Mouse (Mus musculus): Measurements from ENCODE around the gene Esrrg.
A peak's percentile ranks its signal among the peaks of the same experiment; 100 is the strongest.

The Esrrg gene

DNA sequence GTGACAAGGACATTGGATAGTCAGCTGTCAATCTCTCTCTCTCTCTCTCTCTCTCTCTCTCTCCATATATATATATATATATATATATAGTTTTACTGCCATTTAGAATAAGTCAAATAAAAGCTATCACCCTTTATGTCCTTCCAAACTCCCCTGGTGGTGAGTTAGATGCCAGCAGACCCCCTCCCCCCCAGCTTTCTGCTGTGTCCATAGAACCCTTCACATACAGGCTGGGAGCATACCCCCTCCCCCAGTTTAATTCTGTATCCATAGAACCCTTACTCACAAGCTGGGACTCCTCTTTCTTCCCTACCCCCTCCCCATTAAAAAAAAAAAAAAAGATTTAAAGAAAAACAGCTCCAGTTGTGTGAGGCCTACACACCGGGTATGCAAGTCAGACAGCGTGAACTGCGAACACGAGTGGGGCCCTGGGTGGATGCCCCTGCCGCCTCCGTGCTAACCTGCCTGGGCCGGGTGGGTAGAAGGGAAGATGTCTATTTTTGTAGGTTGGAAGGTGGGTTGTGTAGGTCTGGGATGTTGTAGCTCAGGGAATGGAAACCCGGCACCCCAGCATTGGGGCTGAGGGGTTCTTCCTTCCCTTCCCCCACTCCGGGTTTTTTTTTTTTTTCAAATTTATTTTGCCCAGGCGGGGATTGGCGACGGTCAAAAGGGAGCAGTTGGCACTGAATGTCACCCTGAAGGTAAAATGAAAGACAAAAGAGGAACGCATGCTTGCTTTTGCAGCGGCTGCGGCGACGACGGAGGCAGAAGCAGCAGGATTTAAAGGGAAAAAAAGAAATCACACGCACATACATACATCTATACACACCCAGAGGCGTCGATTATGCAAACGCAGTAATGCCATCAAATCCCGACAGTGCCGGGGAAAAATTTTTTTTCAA, 42.4 kb downstream of the Esrrg start:
- no peak for DNase-seq

DNA sequence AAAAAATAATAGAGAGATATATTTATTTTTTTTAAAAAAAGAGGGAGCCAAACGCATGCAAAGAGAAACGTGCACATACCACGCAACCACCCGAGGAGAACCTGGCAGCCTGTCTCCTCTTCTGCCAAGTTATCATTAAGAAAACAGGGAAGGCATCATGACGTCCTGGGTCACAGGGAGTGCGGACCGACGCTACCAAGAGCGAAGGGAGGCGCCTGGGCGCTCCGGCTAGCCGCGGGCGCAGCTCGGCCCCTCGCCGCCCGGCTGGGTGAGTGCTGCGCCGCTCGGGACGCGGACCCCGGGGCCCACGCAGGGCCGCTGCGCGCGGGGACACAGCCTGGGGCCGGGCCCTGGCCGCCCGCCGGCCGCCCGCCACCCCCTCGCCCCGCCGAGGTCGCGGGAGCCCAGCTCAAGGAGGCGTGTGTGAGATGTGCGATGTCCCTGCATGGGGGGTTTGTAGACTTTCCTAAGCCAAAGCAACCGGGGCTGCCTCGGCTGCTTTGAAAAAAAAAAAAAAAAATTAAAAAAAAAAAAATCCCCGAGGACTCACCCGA, 43.2 kb downstream of the Esrrg start:
- DNase-seq: peak; percentile 34 to 52

DNA sequence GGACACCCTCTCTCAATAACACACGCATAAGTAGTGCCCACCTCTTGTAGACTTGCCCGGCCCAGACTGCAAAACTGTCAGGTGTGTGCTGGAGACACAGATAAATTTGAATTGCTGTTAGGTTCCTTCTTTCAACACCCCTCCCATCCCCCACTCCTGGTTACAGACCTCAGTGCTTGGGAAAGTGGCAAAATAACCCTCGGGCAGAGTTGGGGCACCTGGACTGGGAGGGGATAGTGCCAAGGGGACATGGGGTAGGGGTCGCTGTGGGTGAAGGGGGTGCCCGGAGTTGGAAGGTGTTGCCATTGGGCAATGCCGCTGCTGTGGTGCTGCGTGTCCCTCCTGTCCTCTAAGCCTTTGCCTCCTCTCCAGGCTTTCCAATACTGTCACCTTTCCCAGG, 43.9 kb downstream of the Esrrg start:
- no peak for DNase-seq

DNA sequence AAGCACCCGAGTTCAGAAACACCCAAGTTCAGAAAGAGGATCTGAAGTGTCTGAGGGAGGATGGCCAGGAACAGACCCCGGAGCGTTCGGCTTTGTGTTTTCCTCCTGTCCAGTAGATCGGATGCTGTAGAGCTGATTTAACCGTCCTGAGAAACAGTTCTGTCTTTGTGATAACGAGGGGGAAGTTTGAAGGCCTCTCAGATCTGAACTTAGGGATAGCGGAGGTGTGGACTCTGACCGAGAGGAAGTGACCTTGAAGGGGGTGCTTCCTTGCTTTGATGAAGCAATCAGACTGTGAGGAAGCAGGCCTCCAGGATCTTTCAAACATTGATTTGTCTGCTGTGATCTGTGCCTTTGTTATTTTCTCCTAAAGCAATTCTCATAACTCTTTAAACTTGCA, 44.8 kb downstream of the Esrrg start:
- no peak for DNase-seq

DNA sequence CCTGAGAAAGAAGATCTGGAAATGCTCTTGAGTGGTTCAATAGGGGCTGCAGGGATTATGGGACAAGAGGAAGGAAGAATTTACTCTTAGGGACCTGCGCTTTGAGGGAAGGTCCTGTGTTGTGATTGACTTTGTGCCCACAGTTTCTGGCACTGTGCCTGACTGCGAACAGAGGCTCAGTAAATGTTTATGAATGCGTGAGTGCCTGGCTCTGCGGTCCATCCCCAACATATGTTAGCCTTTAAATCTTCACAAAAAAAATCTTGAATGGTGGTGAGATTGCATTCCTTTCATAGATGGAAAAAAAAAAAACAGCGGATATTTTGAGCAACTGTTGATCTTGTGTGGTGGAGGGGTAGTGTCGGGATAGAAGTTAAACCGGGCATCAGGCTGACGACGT, 52.4 kb downstream of the Esrrg start:
- DNase-seq: peak in 1 of 2 experiments; percentile 44

DNA sequence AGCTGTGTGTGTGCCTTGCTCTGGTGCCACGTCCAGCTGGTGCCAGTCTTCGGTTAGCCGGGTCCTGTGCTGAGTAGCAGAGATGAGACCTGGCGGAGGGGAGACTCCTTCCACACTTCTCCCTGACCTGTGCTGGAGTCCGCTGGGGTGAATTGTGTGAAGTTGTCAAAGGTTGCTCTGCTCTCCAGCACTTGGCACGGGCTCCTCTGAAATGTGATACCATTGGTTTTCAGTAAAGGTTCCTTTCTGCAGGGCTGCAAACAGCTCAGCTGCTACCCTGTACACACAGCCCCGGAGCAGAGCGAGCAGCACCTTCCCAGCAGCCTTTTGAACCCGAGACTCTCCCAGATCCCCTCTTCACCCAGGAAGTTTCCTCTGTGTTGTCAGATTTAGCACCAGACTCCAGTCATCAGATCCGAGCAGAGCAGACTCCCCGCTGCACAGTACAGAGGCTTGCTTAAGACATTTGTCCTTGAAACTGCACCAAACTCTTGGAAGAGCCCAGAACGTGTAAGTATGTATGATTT, 53.6 kb downstream of the Esrrg start:
- DNase-seq: no peak

DNA sequence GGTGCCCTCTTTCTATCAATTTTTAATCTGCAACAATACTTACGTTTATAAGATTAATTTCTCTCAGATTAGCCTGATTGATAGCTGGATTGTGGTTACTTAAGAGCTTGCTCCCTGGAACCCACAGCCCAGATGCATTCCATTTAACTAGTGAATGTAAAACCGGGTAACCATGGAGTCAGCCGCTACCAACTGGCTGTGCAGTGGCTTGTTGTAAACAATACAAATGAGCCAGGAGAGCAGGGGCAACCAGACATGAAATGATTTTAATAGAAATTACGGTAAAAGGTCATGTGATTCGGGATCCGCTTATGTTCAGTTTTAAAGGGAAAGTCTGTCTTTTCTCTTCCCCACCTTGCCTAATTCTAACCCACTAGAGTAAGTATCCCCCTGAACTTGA, 54.8 kb downstream of the Esrrg start:
- no peak for DNase-seq

DNA sequence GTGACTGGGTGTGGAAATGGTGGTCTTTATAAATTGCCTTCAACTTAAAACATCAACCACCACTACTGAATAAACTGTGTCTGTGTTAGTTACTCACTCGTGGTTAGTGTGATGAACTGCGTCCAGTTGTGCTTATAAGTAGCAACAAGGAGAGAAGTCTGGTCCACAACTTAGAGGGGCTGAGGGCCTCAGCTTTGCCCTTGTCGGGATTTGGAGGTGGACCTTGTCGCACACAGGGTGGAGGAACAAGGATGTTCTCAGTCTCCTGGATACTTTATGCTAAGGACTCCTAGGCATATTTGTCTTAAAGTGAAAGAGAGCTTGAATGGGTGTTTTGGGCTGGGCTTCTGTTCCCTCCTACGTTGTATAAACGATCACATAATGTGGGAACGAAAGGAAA, 55.7 kb downstream of the Esrrg start:
- no peak for DNase-seq

DNA sequence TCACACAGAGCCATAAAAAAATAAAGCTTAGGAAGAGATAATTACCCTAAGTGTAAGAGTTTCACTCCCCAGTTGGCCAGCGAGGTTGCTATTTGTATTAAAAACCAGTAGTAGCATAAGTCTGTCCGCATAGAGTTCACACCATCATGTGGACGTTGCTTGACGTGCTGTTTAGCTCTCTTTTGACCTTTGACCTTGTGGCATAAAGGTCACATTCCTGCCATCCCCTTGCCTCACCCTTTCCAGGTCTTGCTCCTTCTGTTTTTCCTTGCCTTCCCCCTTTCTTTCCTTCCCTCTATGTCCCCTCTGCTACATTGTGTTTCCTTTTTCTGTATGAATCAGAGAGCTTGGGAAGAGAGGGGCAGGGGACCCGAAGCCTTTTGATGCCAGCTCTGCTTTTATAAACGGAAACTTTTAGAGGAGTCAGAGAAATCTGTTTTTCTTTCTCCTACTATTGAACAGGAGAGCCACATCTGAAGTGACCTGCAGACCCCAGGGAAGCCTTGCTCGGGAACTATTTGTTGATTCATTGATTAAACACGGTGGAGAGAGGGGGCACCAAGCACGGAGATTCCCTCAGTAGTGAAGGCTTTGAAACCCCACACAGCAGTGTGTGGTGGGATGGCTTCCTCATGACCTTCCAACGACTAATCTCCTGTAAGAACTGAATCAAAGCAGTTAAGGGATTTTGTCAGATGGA, 57.5 kb downstream of the Esrrg start:
- no peak for DNase-seq

DNA sequence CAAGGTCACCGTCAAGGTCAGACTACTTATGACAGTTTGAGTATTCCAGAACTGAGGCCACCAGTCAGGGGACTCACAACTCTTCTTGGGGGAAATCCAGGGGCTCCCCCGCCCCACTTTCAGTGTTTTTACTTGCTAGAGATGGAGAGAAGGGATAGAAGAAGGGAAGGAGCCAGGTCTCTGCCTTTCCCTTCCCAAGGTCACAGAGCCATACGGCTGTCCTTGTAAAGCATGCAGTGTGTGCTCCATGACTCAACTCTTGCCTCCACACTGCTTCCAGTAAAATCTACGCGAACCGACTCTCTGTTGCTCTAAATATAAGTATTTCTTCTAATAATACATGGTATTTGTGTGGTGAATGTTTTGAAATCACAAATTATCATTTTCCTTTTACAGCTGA, 61.2 kb downstream of the Esrrg start:
- no peak for DNase-seq

DNA sequence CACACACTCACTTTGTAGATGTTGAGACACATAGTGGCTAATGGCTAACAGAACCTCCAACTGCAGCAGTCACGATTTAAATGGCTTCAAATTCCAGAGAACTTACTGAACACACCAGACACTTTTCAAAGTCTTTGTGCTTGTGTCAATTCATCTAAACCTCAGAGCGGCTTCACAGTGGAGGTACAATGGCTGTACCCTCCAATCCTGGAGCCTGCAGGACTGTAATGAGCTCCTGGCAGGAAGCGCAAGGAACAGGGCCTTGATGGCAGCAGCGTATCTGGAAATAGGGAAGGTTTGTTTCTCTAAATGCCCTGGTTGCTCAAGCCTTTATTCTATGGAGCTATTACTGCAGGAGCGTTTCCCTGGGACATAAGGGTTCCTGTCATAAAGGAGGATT, 63.9 kb downstream of the Esrrg start:
- DNase-seq: no peak

DNA sequence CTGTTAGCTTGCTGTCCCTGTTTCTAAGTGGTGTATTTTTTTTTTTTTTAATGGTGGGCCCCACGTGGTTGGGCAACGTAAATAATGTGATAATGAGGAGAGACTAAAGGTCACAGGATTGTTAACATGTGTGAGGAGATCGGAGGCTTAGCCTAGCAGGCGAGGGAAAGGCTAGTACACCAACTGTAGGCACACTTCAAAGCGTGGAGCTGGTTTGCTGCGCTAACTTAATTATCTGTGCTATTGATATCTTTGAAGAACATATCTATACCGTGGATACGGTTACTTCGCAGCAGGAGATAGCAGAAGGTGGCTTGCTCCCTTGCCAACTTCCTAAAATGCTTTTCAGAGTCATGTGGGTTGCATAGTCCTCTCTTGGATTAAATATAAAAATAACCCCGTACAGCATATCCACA, 66.2 kb downstream of the Esrrg start:
- DNase-seq: no peak

DNA sequence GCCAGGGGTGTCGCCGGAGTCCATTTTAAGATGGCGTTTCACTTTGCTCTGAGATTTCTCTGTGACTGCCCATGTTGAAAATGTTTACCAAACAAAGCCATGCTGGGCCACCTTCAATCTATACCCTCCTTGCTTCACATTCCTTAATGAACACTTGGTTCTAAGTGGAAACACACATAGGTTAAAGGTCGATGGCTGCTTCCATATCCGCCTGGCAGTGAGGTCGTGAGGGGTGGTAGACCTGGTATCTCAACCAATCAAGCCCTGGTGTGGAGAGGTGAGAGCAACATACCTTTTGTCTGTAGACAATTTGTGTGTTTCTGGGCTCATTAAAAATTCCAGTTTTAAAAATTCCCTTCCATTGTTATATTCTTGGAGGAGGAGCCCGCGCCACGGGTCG, 68.0 kb downstream of the Esrrg start:
- DNase-seq: no peak

DNA sequence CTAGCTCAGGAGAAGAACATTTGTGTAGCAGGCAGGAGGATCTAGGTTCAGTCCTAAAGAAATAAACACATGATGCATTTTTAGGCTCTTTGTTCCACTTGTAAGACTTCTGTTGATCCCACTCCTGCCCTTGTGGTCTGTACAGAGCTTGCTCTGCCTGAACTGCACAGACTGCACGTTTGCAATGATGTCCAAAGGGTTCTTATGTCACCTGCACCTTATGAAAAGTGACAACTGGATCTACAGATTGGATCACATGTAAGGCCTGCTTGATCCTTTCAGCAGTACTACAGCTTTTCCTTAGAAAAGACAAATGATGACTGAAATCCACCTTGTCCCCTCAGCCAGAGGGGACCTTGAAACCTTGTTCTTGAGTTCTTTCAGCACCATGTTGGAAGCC, 70.7 kb downstream of the Esrrg start:
- no peak for DNase-seq

DNA sequence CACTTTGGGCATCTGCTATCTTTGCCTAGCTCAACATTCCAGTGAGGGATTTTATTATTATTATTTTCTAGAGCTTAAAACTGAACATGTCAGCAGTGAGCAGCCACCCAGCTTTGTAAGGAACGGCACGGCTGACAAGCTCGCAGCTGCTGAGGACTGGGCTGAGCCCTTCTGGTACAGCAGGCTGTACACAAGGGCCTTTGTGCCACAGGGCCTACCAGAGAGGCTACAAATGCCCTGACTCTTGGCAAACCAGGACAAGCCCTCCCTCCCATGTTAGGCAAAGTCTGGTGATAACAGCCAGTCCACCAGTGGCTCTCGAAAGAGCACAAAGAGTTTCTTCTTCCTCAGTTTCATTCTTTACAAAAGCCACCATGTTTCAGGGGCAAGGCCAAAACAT, 75.9 kb downstream of the Esrrg start:
- DNase-seq: no peak

DNA sequence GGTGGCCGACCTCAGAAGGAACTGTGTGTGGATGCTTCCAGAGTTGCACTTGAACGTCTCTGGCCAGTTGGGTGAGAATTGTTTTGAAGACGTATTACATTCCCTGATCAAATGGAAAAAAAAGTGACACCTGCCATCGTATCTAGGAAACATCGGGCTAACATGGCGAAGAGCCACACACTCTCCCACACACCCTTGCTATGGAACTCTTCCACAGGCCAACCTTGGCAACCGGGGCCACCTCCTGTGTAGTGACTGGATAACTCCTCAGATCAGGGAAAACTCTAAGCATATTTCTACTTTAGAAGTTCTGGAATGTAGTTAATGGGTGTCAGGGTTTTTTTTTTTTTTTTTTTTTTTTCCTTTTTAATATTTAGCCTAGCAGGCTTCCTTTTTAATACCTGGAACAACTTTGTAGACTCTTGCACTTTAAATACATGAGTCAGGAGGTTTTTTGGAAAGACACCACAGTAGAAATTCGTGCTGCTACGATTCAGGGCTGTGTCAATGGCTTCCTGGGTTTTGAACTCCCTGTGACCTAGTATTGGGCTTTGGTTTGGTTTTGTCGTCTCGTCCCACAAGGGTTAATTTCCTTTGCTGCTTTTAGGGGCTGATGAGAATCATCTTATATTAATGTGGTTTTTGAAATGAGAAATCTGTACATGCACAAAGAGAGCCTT, 83.4 kb downstream of the Esrrg start:
- DNase-seq: no peak

DNA sequence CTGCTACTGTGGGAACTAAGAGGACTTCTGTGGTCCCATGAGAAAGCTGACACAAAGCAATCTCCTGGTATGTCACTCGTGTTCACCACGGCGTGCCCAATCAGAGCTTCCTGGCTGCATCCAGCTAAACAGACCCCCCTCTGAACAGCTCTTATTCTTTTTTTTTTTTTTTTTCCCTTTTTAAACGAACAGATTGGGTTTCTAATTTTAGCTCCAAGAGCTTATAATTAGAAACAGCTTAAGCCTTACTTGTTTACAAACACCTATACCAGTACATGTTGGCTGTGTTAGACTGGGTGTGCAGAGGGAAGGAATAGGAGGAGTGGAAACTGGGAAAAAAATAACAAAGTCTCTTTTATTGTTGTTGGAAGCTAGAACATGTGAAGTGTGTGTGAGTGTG, 86.3 kb downstream of the Esrrg start:
- no peak for DNase-seq

DNA sequence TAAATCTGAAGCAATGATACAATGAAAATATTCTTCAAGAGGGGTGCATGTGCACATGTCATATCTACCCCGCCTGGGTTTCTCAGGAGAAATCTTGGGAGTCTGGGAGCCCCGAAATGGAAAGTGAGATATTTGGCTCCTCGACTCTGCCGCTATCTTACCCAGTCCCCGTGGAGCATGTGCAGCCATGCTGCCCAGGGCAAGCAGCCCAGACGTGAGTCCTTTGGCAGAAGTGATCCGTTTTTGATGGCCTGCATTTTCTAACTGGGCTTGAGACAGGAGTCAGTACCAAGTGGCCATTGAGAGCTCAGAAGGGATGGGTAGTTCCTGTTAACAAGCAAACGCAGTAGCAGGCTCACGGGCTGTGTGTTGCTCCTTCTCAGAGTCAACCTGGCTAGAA, 89.6 kb downstream of the Esrrg start:
- DNase-seq: no peak

DNA sequence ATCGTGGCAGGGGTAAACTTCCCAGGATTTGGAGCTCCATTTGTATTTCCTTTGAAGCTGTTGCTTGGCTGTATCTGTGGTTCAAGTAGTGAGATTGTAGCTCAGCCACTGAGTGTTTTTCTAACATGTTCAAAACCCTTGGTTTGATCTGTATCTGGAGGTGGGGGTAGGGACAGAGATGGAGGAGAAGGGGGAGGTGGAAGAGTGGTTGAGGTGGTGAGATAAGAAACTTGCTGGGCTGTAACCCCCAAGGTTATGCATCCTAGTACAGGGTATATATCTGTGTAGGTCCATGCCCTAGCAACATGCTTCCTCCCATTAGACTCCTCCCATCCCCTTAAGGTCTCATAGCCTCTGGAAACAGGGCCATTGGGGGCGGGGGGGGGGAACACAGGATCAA, 92.4 kb downstream of the Esrrg start:
- DNase-seq: no peak

DNA sequence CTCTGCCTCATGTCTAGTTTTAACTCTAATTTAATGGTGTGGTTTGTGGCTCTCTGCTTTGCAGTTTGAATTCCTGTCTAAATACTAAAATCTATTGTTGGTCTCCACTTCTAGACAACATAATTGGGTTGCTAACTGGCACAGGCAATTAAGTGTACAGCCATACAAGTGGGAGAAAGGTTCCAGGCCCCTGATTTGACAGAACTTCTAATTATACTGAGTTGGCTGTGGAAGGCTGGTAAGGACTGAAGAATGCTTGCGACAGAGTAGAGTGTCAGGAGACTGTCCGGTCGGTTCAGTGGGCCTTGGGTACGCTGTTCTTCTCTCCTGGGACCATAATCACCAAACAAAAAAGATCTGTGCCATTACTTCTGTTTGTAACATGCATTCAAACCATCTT, 96.3 kb downstream of the Esrrg start:
- no peak for DNase-seq

DNA sequence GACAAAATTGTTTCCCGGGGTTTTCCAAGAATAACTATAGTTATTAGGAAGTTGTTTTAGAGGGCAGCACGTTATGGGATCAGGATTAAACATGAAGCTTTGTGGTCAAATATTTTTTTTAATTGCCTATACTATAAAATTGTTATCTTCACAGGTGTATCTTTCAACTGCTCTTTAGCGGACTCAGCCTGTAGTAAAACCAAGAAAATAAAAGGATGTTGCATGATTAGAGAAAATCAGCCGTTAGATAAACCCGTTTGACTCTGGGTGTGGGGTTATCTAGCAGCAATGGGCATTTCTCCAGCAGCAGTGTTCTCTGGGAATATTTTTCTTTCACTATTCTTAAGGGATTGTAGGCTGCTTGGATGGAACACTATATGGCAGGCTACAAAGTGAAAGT, 96.8 kb downstream of the Esrrg start:
- no peak for DNase-seq

DNA sequence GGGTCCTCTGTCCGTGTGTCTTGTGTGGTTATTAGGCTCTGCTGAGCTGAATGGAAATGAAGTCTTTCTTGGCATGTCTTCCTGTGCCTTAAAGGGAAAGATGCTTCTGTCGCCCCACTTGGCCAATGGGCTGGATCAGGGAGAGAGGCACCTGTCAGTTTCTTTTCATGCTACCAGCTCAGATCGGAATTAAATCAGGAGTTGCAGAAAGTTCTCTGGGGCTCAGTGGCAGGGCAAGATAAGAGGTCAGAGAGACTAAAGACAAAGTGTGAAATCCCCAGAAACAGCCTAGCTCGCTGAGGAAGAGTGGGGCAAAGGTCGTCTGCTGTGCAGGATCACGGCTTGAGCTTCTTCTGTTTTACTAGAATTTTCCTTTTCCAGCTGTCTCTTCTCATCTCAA, 97.5 kb downstream of the Esrrg start:
- DNase-seq: no peak

DNA sequence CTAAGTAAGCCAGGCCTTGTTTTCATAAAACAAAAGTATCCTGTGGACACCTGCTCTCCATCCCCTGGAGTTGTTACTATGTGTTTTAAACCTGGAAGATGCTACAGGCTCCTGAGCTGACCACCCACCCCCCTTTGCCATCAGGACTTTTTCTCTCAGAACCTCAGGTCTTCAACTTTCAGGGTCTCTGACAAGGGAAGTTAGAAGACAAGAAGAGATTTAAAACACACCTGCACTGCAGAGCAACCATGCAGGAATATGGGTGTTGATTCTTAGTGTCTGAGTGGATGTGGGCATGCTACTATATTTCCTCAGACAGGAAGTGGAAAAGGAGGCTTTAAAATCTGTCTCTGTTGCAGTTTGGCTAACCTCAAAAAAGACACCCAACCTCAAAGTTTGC, 98.6 kb downstream of the Esrrg start:
- DNase-seq: no peak
